Mouse (Mus musculus) cerebellum, postnatal 36 days (tissue): ENCODE data around the gene Dph1.
A peak's percentile ranks its signal among the peaks of the same experiment; 100 is the strongest.

Experiments used
- DNase-seq, 2 experiments: peaks; one replicate each; pipeline ENCODE4 v3.0.0; 2021 to 2022; ENCODE audit warnings: mixed read lengths in 2 of 2

The Dph1 gene

DNA sequence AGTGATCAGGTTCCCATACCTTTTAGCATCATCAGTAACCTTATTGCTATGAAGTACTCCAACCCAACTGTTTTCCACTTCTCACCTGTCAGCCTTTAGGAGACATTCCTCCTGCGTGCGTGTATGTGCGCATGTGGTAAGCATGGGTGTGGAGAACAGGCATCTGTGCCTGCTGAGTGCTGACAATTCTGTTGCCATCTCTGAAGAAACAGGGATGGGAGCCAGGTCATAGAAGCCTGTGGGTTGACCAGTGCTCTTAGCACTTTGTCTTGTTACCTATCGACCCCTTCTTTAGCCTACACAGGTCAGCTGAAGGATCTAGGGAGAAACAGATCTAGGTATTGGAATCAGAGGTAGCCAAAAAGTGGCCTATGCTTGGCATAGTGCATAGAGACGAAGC is 57.6 kb downstream of the Dph1 start:
- peak; percentile 45 to 61 for DNase-seq

DNA sequence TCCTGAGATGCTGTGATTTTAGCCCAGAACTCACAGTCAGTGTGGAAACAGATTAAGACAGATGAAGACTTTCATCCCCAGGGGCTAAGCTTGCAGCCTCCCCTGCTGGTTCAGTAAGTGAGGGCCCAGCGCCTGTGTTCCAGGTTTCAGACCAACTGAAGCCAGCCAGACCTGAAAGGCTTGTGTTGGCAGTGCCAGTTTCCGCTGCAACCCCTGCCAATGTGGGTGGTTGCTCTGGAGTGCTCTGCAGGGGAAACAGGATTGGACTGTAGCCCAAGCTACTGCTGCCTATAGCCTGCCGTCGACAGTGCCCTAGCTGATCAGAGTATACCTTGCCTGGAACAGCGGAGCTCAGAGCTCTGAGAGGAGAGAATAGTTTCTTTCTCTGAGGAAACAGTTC is 58.8 kb downstream of the Dph1 start:
- DNase-seq = peak; percentile 73 to 78

DNA sequence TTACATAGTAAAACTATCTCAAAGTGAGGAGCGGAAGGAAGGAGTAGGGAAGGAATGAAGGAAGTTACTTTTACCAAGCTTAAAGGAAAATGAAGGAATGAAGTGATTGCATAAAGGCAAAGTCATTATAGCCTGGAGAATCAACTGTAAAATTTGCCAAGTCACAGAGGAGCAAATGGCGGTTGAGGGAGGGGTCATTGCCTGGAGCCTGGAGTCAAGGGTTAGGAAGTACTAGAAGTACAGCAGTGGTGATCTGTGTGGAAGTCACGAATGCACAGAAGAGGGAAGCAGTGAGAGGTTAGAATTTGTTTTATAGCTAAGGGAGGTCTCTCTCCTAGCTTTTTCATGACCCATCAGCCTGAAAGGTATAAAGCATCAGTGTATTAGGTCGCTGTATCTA is 59.7 kb downstream of the Dph1 start:
- DNase-seq = no peak

DNA sequence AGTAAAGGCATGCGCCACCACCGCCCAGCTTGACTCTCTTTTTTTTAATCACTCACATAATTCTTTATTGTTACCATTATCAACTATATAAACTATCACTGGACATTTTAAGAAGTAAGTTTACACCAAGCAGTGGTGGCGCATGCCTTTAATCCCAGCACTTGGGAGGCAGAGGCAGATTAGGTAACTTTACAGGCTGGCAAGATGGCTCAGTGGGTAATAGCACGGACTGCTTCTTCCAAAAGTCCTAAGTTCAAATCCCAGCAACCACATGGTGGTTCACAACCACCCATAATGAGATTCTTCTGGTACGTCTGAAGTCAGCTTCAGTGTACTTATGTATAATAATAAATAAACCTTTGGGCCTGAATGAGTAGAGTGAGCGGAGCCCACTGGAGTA is 61.6 kb downstream of the Dph1 start:
- no peak for DNase-seq
